Mouse (Mus musculus): ENCODE measurements around the gene Kpnb1.

The Kpnb1 gene

GRCm38 (mm10) chr11:97185704-97186614, 1.7 kb downstream of the Kpnb1 start:
- DNase-seq: no peak

GRCm38 (mm10) chr11:97184875-97185274, 2.8 kb downstream of the Kpnb1 start:
- DNase-seq: no peak

- no peak for DNase-seq
Measured at GRCm38 (mm10) chr11:97182446-97182845, 5.2 kb downstream of the Kpnb1 start.

GRCm38 (mm10) chr11:97181061-97181460, 6.6 kb downstream of the Kpnb1 start:
- no peak for DNase-seq

GRCm38 (mm10) chr11:97178198-97178597, 9.5 kb downstream of the Kpnb1 start:
- DNase-seq: no peak

GRCm38 (mm10) chr11:97176851-97177250, 10.8 kb downstream of the Kpnb1 start:
- peak; percentile 71 for DNase-seq

GRCm38 (mm10) chr11:97175499-97175898, 12.2 kb downstream of the Kpnb1 start:
- DNase-seq: no peak

- no peak for DNase-seq
Measured at GRCm38 (mm10) chr11:97160341-97160740, 27.3 kb downstream of the Kpnb1 start.

GRCm38 (mm10) chr11:97156999-97157398, 30.7 kb downstream of the Kpnb1 start:
- DNase-seq: no peak

- DNase-seq: peak; percentile 43
Measured at GRCm38 (mm10) chr11:97152662-97153287, 34.9 kb downstream of the Kpnb1 start.

- peak; percentile 38 for DNase-seq
Measured at GRCm38 (mm10) chr11:97152023-97152426, 35.7 kb downstream of the Kpnb1 start.

GRCm38 (mm10) chr11:97151343-97151801, 36.3 kb downstream of the Kpnb1 start, which contains the start of gene Tbkbp1:
TSS of gene Tbkbp1 (minus strand) at chr11:97151495.
- peak; percentile 70 for DNase-seq

GRCm38 (mm10) chr11:97150411-97151330, 37.0 kb downstream of the Kpnb1 start:
- peak; percentile 82 for DNase-seq

- no peak for DNase-seq
Measured at GRCm38 (mm10) chr11:97149995-97150410, 37.7 kb downstream of the Kpnb1 start.

- no peak for DNase-seq
Measured at GRCm38 (mm10) chr11:97149026-97149425, 38.7 kb downstream of the Kpnb1 start.

- no peak for DNase-seq
Measured at GRCm38 (mm10) chr11:97148591-97148990, 39.1 kb downstream of the Kpnb1 start.

GRCm38 (mm10) chr11:97147333-97147732, 40.3 kb downstream of the Kpnb1 start:
- no peak for DNase-seq

- peak; percentile 82 for DNase-seq
Measured at GRCm38 (mm10) chr11:97146724-97147123, 41.0 kb downstream of the Kpnb1 start.

- no peak for DNase-seq
Measured at GRCm38 (mm10) chr11:97145951-97146350, 41.7 kb downstream of the Kpnb1 start.

GRCm38 (mm10) chr11:97145320-97145719, 42.4 kb downstream of the Kpnb1 start:
- no peak for DNase-seq

GRCm38 (mm10) chr11:97143196-97143900, 44.3 kb downstream of the Kpnb1 start:
- no peak for DNase-seq

GRCm38 (mm10) chr11:97142159-97142608, 45.5 kb downstream of the Kpnb1 start:
- no peak for DNase-seq

All from retina, postnatal 1 day (tissue).